Mouse (Mus musculus): ENCODE data around the gene Kbtbd8.
A peak's percentile ranks its signal among the peaks of the same experiment; 100 is the strongest.

DNA sequence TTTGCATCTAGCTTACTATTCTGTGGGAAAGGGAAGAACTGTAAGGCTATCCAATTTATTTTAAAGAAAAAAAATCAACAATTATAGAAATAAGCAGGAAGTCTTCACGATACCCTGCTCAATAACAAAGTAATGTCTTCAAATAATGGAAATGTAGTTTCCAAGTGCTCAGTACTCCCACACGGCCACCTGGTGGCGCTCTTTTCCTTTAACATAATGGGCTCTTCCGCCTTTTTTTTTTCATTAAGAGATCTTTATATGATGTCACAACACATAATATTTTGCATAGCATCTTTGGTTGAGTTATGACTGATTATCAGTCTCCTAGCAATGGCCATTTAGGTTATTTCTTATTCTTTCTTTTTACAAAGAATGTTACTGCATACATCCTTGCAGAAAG lies 29.0 kb upstream of the Kbtbd8 start:
- TF ChIP-seq CTCF (conservative IDR thresholded peaks at IDR 0.05; ENCODE audit: low read length) (peak; percentile 79), POU5F1 (IDR thresholded peaks at IDR 0.05; ENCODE audit: borderline replicate concordance, low read length) (no peak), NANOG (IDR thresholded peaks at IDR 0.05; ENCODE audit: borderline replicate concordance, low read length) (no peak)

All from E14TG2a.4 (cell line).